8 mouse cellular contexts compared by ENCODE assay signal in the genomic region with DNA sequence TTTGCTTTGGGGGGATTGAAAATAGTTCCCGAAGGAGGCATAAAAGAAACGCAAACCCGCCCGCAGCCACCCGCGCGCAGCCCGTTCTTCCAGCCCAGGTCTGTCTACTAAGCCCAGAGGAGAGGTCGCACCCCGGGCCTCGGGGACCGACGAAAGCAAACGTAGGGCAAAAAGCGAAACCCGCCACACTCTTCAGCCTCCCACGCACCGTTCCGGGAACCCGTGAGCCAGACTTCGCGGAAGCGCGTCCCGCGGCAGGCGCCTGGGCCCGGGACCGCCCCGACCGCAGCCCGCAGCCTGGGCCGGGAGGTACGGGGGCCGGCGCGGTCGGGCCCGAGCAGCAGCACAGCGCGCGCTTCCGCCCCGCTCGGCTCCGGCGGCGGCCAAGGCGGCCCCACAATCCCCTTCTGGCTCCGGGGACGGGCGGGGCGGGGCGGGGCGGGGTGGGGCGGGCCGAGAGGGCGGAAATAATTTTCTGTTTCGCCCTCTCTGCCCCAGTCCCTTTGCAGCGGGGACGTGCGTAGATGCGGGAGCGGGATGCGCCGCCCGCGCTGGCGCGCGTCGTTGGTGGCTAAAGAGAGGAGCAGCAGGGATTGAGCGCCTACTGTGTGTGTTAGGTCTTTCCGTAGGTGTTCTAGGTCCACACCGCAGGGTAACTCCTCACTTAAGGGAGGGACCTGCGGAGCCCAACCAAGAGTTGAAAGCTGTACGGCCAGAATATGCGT. TPM values are rescaled to one million over a fixed set of nuclear protein-coding genes. Genes with fewer than 3 reads are reported as not detected.
DNase-seq lines count a peak whose midpoint lies in the region; ATAC-seq and TF ChIP-seq lines count a peak whose summit lies in the region.

No protein-coding gene starts in this region.

- TF ChIP-seq RAD21 in CH12.LX (IDR thresholded peaks at IDR 0.05; ENCODE audit: low read depth, low read length), result no peak

- H3K27me3 ChIP-seq in CH12.LX (replicated peaks), result no peaks in the 10 kb centered on the region
- peaks cover 14% of the 10 kb centered on the region for H3K27me3 ChIP-seq in forebrain, embryonic 11.5 days (ENCODE audit: control insufficient read depth, insufficient read depth, low read length)
- H3K27me3 ChIP-seq in heart, postnatal 0 days (ENCODE audit: control insufficient read depth, insufficient read depth, low read length), result no peaks in the 10 kb centered on the region
- peaks cover 37% of the 10 kb centered on the region for H3K27me3 ChIP-seq in liver, postnatal 0 days (ENCODE audit: insufficient read depth, low read length)
- peaks cover 21% of the 10 kb centered on the region for H3K27me3 ChIP-seq in neural tube, embryonic 13.5 days

- H3K9ac ChIP-seq in CH12.LX (ENCODE audit: insufficient read depth, low read depth), result peak overlapping the region; percentile 100
- H3K9ac ChIP-seq in forebrain, embryonic 11.5 days (ENCODE audit: low read length), result peak overlapping the region; percentile 77
- peak overlapping the region; percentile 72 for H3K9ac ChIP-seq in heart, postnatal 0 days (replicated peaks; ENCODE audit: low read depth, low read length)
- H3K9ac ChIP-seq in liver, postnatal 0 days (replicated peaks), result peak overlapping the region; percentile 76
- peak overlapping the region; percentile 89 for H3K9ac ChIP-seq in neural tube, embryonic 13.5 days

- TF ChIP-seq POLR2A in CH12.LX (IDR thresholded peaks at IDR 0.05; ENCODE audit: low read depth, low read length), result peak; percentile 95
- peak; percentile 63; the same call in 1 of the 2 replicates for TF ChIP-seq POLR2A in brain, embryonic 14.5 days (IDR thresholded peaks at IDR 0.05; ENCODE audit: borderline replicate concordance, extremely low read depth, insufficient read depth, insufficient read length, poor library complexity, severe bottlenecking)

- H3K4me1 ChIP-seq in CH12.LX (ENCODE audit: control insufficient read depth in 1 of 2, insufficient read depth in 2 of 2), result peaks cover 18 to 41% of the 10 kb centered on the region in 2 experiments
- H3K4me1 ChIP-seq in forebrain, embryonic 11.5 days (replicated peaks; ENCODE audit: control insufficient read depth, insufficient read depth, low read length), result peaks cover 20% of the 10 kb centered on the region
- H3K4me1 ChIP-seq in heart, postnatal 0 days (ENCODE audit: control insufficient read depth, insufficient read depth), result peaks cover 23% of the 10 kb centered on the region
- H3K4me1 ChIP-seq in liver, postnatal 0 days (ENCODE audit: insufficient read depth), result peaks cover 29% of the 10 kb centered on the region
- H3K4me1 ChIP-seq in neural tube, embryonic 13.5 days (replicated peaks), result peaks cover 49% of the 10 kb centered on the region

- WGBS in forebrain, embryonic 11.5 days, result under 1% methylated on average over 73 of the region's 78 CpGs
- WGBS in heart, postnatal 0 days, result under 1% methylated on average over 64 of the region's 78 CpGs
- WGBS in liver, postnatal 0 days (ENCODE audit: insufficient replicate concordance), result 0% methylated on average over 70 of the region's 78 CpGs
- WGBS in neural tube, embryonic 13.5 days, result under 1% methylated on average over 75 of the region's 78 CpGs

- peak overlapping the region; percentile 98 for H3K27ac ChIP-seq in CH12.LX (ENCODE audit: insufficient read depth, low read depth)
- H3K27ac ChIP-seq in forebrain, embryonic 11.5 days (ENCODE audit: low read depth, low read length), result no peak overlapping the region
- peak overlapping the region; percentile 84 for H3K27ac ChIP-seq in heart, postnatal 0 days (ENCODE audit: low read depth)
- peak overlapping the region; percentile 90 for H3K27ac ChIP-seq in liver, postnatal 0 days (ENCODE audit: low read depth)
- H3K27ac ChIP-seq in neural tube, embryonic 13.5 days (replicated peaks), result peak overlapping the region; percentile 81

- DNase-seq in CH12.LX (ENCODE audit: extremely low read depth), result peak; percentile 79
- peak; percentile 89 for DNase-seq in brain, embryonic 14.5 days (ENCODE audit: low read depth)
- DNase-seq in forebrain, embryonic 11.5 days (ENCODE audit: low spot score), result peak; percentile 89
- DNase-seq in heart, postnatal 0 days (ENCODE audit: low spot score), result peak; percentile 80
- DNase-seq in kidney, postnatal 25 days, result peak; percentile 69 to 92
- peak; percentile 84 for DNase-seq in liver, postnatal 0 days
- peak; percentile 84 for DNase-seq in testis, postnatal 14 days (ENCODE audit: low spot score)

- ATAC-seq in forebrain, embryonic 11.5 days (replicated peaks; ENCODE audit: low FRiP score), result peak; percentile 79
- peak; percentile 85 for ATAC-seq in heart, postnatal 0 days (ENCODE audit: insufficient read depth, low read depth)
- ATAC-seq in liver, postnatal 0 days, result peak; percentile 83
- peak; percentile 89 for ATAC-seq in neural tube, embryonic 13.5 days (ENCODE audit: low read depth)

- H3K4me2 ChIP-seq in CH12.LX (ENCODE audit: insufficient read depth, low read depth, poor library complexity, severe bottlenecking), result peak overlapping the region; percentile 97
- H3K4me2 ChIP-seq in forebrain, embryonic 11.5 days (ENCODE audit: low read depth, low read length, severe bottlenecking), result peak overlapping the region; percentile 90
- peak overlapping the region; percentile 84 for H3K4me2 ChIP-seq in heart, postnatal 0 days (ENCODE audit: low read depth, low read length)
- H3K4me2 ChIP-seq in liver, postnatal 0 days (ENCODE audit: low read depth, low read length), result peak overlapping the region; percentile 84
- H3K4me2 ChIP-seq in neural tube, embryonic 13.5 days, result peak overlapping the region; percentile 81

- no peaks in the 10 kb centered on the region for H3K9me3 ChIP-seq in CH12.LX (replicated peaks; ENCODE audit: low read length)
- no peaks in the 10 kb centered on the region for H3K9me3 ChIP-seq in forebrain, embryonic 11.5 days (ENCODE audit: control insufficient read depth, low read length)
- no peaks in the 10 kb centered on the region for H3K9me3 ChIP-seq in heart, postnatal 0 days (replicated peaks; ENCODE audit: control insufficient read depth, low read length)
- no peaks in the 10 kb centered on the region for H3K9me3 ChIP-seq in liver, postnatal 0 days (ENCODE audit: low read length)
- no peaks in the 10 kb centered on the region for H3K9me3 ChIP-seq in neural tube, embryonic 13.5 days

- TF ChIP-seq EP300 in CH12.LX (IDR thresholded peaks at IDR 0.05; ENCODE audit: low read length), result peak; percentile 40; the same call in 1 of the 2 replicates
- no peak for TF ChIP-seq EP300 in heart, postnatal 0 days (IDR thresholded peaks at IDR 0.05; ENCODE audit: low read depth)
- no peak for TF ChIP-seq EP300 in liver, postnatal 0 days (IDR thresholded peaks at IDR 0.05; ENCODE audit: low read depth)

- TF ChIP-seq CTCF in CH12.LX (conservative IDR thresholded peaks at IDR 0.05 in 1 of 2, IDR thresholded peaks at IDR 0.05 in 1 of 2; ENCODE audit: low read depth in 2 of 2, low read length in 2 of 2), result no peak
- TF ChIP-seq CTCF in brain, embryonic 14.5 days (IDR thresholded peaks at IDR 0.05; ENCODE audit: borderline replicate concordance, extremely low read depth, insufficient read depth, insufficient read length), result no peak
- TF ChIP-seq CTCF in heart, postnatal 0 days (IDR thresholded peaks at IDR 0.05; ENCODE audit: low read depth), result no peak
- no peak for TF ChIP-seq CTCF in liver, postnatal 0 days (IDR thresholded peaks at IDR 0.05; ENCODE audit: low read depth)

- peak overlapping the region; percentile 82 to 88 (median 87) for H3K4me3 ChIP-seq in CH12.LX (replicated peaks in 1 of 3; ENCODE audit: low read depth in 2 of 3, low read length in 2 of 3, poor library complexity in 1 of 3)
- peak overlapping the region; percentile 63 for H3K4me3 ChIP-seq in forebrain, embryonic 11.5 days (ENCODE audit: low read depth, low read length)
- peak overlapping the region; percentile 64 for H3K4me3 ChIP-seq in heart, postnatal 0 days (ENCODE audit: low read depth, low read length)
- H3K4me3 ChIP-seq in liver, postnatal 0 days (ENCODE audit: low read depth, low read length), result peak overlapping the region; percentile 69
- peak overlapping the region; percentile 70 for H3K4me3 ChIP-seq in neural tube, embryonic 13.5 days

- in situ Hi-C loops in CH12.LX (cut with MboI; ENCODE audit: low pct_ligation_motif_present, low pct_unique_long_range_greater_than_20kb, low sequenced_read_pairs), result no loop called here

- H3K36me3 ChIP-seq in CH12.LX (replicated peaks in 1 of 2; ENCODE audit: control insufficient read depth in 1 of 2, insufficient read depth in 1 of 2, low read length in 1 of 2), result peaks cover 12 to 35% of the 10 kb centered on the region in 2 experiments
- no peaks in the 10 kb centered on the region for H3K36me3 ChIP-seq in forebrain, embryonic 11.5 days (ENCODE audit: control insufficient read depth, insufficient read depth, low read length)
- no peaks in the 10 kb centered on the region for H3K36me3 ChIP-seq in heart, postnatal 0 days (replicated peaks; ENCODE audit: control insufficient read depth, insufficient read depth, low read length)
- no peaks in the 10 kb centered on the region for H3K36me3 ChIP-seq in liver, postnatal 0 days (replicated peaks; ENCODE audit: insufficient read depth, low read length)
- H3K36me3 ChIP-seq in neural tube, embryonic 13.5 days, result no peaks in the 10 kb centered on the region

- dilution Hi-C loops in CH12.LX (cut with MboI; ENCODE audit: extremely low pct_ligation_motif_present, extremely low pct_unique_long_range_greater_than_20kb, low sequenced_read_pairs), result no loop called here

- peaks cover 32% of the 10 kb centered on the region for H3K79me2 ChIP-seq in CH12.LX (replicated peaks; ENCODE audit: control insufficient read depth, extremely low read depth, insufficient read depth, poor library complexity, severe bottlenecking)

RNA-seq across cellular contexts. Expression of gene Mllt6, which starts 3.1 kb away (rescaled TPM):
- 50.7 and 55.6 TPM in 2 replicates for total RNA-seq in CH12.LX (2012; rRNA removed)
- total RNA-seq in CH12.LX (2014; rRNA removed), result 24.3 and 25.3 TPM in 2 replicates
- 38.3 and 43.0 TPM in 2 replicates for polyA plus RNA-seq in CH12.LX (2012; ENCODE audit: insufficient read length, low read depth)
- polyA plus RNA-seq in brain, embryonic 14.5 days (2012; rRNA removed), result 40.8 and 49.6 TPM in 2 replicates
- polyA plus RNA-seq in forebrain, embryonic 11.5 days (2014; fragmentation: Nextera tagmentation; extraction: Ambion mirVana), result 3.4 and 4.9 TPM in 2 replicates
- 45.2 and 46.1 TPM in 2 replicates for total RNA-seq in heart, postnatal 0 days (2014; rRNA removed; ENCODE audit: low replicate concordance)
- 1.6 and 1.7 TPM in 2 replicates for polyA plus RNA-seq in heart, postnatal 0 days (2015; fragmentation: Nextera tagmentation; extraction: Ambion mirVana)
- polyA plus RNA-seq in liver, postnatal 0 days (2015; fragmentation: Nextera tagmentation; extraction: Ambion mirVana), result 0.32 and 0.38 TPM in 2 replicates
- polyA plus RNA-seq in neural tube, embryonic 13.5 days (2015; fragmentation: Nextera tagmentation; extraction: Ambion mirVana), result 3.2 and 3.4 TPM in 2 replicates

RNA-seq across cellular contexts. Expression of gene Cisd3, which starts 25.5 kb away (rescaled TPM):
- total RNA-seq in CH12.LX (2012; rRNA removed) (141 and 157 TPM in 2 replicates), CH12.LX (2014; rRNA removed) (63.8 and 66.1 TPM in 2 replicates)
- polyA plus RNA-seq in CH12.LX (2012; ENCODE audit: insufficient read length, low read depth), result 169 and 221 TPM in 2 replicates
- 13.1 and 13.5 TPM in 2 replicates for polyA plus RNA-seq in brain, embryonic 14.5 days (2012; rRNA removed)
- polyA plus RNA-seq in forebrain, embryonic 11.5 days (2014; fragmentation: Nextera tagmentation; extraction: Ambion mirVana), result 13.5 and 14.0 TPM in 2 replicates
- total RNA-seq in heart, postnatal 0 days (2014; rRNA removed; ENCODE audit: low replicate concordance), result 46.1 and 50.8 TPM in 2 replicates
- polyA plus RNA-seq in heart, postnatal 0 days (2015; fragmentation: Nextera tagmentation; extraction: Ambion mirVana), result 125 and 135 TPM in 2 replicates
- 54.6 and 63.7 TPM in 2 replicates for polyA plus RNA-seq in liver, postnatal 0 days (2015; fragmentation: Nextera tagmentation; extraction: Ambion mirVana)
- 32.9 and 40.5 TPM in 2 replicates for polyA plus RNA-seq in neural tube, embryonic 13.5 days (2015; fragmentation: Nextera tagmentation; extraction: Ambion mirVana)

RNA-seq across cellular contexts. Expression of gene Epop, which starts 30.6 kb away (rescaled TPM):
- total RNA-seq in CH12.LX (2012; rRNA removed) (4.2 and 5.0 TPM in 2 replicates), CH12.LX (2014; rRNA removed) (1.7 and 2.1 TPM in 2 replicates)
- 8.3 and 8.4 TPM in 2 replicates for polyA plus RNA-seq in CH12.LX (2012; ENCODE audit: insufficient read length, low read depth)
- polyA plus RNA-seq in brain, embryonic 14.5 days (2012; rRNA removed), result 7.0 and 9.9 TPM in 2 replicates
- polyA plus RNA-seq in forebrain, embryonic 11.5 days (2014; fragmentation: Nextera tagmentation; extraction: Ambion mirVana), result 13.8 and 15.8 TPM in 2 replicates
- 3.6 and 6.0 TPM in 2 replicates for total RNA-seq in heart, postnatal 0 days (2014; rRNA removed; ENCODE audit: low replicate concordance)
- polyA plus RNA-seq in heart, postnatal 0 days (2015; fragmentation: Nextera tagmentation; extraction: Ambion mirVana), result 0.15 and 0.32 TPM in 2 replicates
- 1.1 and 1.6 TPM in 2 replicates for polyA plus RNA-seq in liver, postnatal 0 days (2015; fragmentation: Nextera tagmentation; extraction: Ambion mirVana)
- 3.6 and 4.1 TPM in 2 replicates for polyA plus RNA-seq in neural tube, embryonic 13.5 days (2015; fragmentation: Nextera tagmentation; extraction: Ambion mirVana)

RNA-seq across cellular contexts. Expression of gene Pcgf2, which starts 40.1 kb away (rescaled TPM):
- total RNA-seq in CH12.LX (2012; rRNA removed) (5.6 and 7.9 TPM in 2 replicates), CH12.LX (2014; rRNA removed) (0.81 and 0.99 TPM in 2 replicates)
- polyA plus RNA-seq in CH12.LX (2012; ENCODE audit: insufficient read length, low read depth), result 16.3 and 19.5 TPM in 2 replicates
- polyA plus RNA-seq in brain, embryonic 14.5 days (2012; rRNA removed), result 175 and 188 TPM in 2 replicates
- 24.2 and 25.9 TPM in 2 replicates for polyA plus RNA-seq in forebrain, embryonic 11.5 days (2014; fragmentation: Nextera tagmentation; extraction: Ambion mirVana)
- 1.1 and 3.6 TPM in 2 replicates for total RNA-seq in heart, postnatal 0 days (2014; rRNA removed; ENCODE audit: low replicate concordance)
- 6.0 and 7.1 TPM in 2 replicates for polyA plus RNA-seq in heart, postnatal 0 days (2015; fragmentation: Nextera tagmentation; extraction: Ambion mirVana)
- polyA plus RNA-seq in liver, postnatal 0 days (2015; fragmentation: Nextera tagmentation; extraction: Ambion mirVana), result 1.9 TPM in 2 replicates
- polyA plus RNA-seq in neural tube, embryonic 13.5 days (2015; fragmentation: Nextera tagmentation; extraction: Ambion mirVana), result 20.4 and 22.6 TPM in 2 replicates

RNA-seq across cellular contexts. Expression of gene Psmb3, which starts 43.0 kb away (rescaled TPM):
- total RNA-seq in CH12.LX (2012; rRNA removed) (863 and 969 TPM in 2 replicates), CH12.LX (2014; rRNA removed) (1,070 and 1,251 TPM in 2 replicates)
- 560 and 594 TPM in 2 replicates for polyA plus RNA-seq in CH12.LX (2012; ENCODE audit: insufficient read length, low read depth)
- polyA plus RNA-seq in brain, embryonic 14.5 days (2012; rRNA removed), result 356 and 525 TPM in 2 replicates
- polyA plus RNA-seq in forebrain, embryonic 11.5 days (2014; fragmentation: Nextera tagmentation; extraction: Ambion mirVana), result 463 and 510 TPM in 2 replicates
- 486 and 592 TPM in 2 replicates for total RNA-seq in heart, postnatal 0 days (2014; rRNA removed; ENCODE audit: low replicate concordance)
- 495 and 503 TPM in 2 replicates for polyA plus RNA-seq in heart, postnatal 0 days (2015; fragmentation: Nextera tagmentation; extraction: Ambion mirVana)
- 244 and 267 TPM in 2 replicates for polyA plus RNA-seq in liver, postnatal 0 days (2015; fragmentation: Nextera tagmentation; extraction: Ambion mirVana)
- polyA plus RNA-seq in neural tube, embryonic 13.5 days (2015; fragmentation: Nextera tagmentation; extraction: Ambion mirVana), result 444 and 473 TPM in 2 replicates
